Mouse (Mus musculus) midbrain, embryonic 16.5 days (tissue): ENCODE measurements at regions not wholly inside any gene's neighbourhood (a gene's known extent, or its start where the extent isn't known, plus 50 kb on each side); places are given as distances from the start of the nearest gene placed in this dataset.

ENCODE experiments used
- ATAC-seq: fragments of 200-750 bp; cut with Nextera tagmentation; 2 replicates; pipeline ENCODE4 v1.8.0; 2017; ENCODE audit warnings: moderate TSS enrichment
- H3K27ac ChIP-seq: fragments of 300-500 bp; sonication (generic); 2 replicates; pipeline ENCODE4 v1.5.1; 2014; ENCODE audit warnings: mild to moderate bottlenecking, low read length, mixed read lengths
- H3K27me3 ChIP-seq: fragments of 300-500 bp; sonication (generic); 2 replicates; pipeline ENCODE4 v1.6.1; 2014; ENCODE audit warnings: low read depth, low read length, mixed read lengths; ENCODE audit not compliant: control insufficient read depth, insufficient read depth
- H3K36me3 ChIP-seq: fragments of 300-500 bp; sonication (generic); 2 replicates; pipeline ENCODE4 v1.6.1; 2014; ENCODE audit warnings: mild to moderate bottlenecking, low read length, moderate library complexity, mixed read lengths; ENCODE audit not compliant: control insufficient read depth, insufficient read depth
- H3K4me1 ChIP-seq: fragments of 300-500 bp; sonication (generic); 2 replicates; pipeline ENCODE4 v1.6.1; 2014; ENCODE audit warnings: mild to moderate bottlenecking, low read length, mixed read lengths; ENCODE audit not compliant: control insufficient read depth, insufficient read depth
- H3K4me2 ChIP-seq: fragments of 300-500 bp; sonication (generic); 2 replicates; pipeline ENCODE4 v1.6.1; 2014; ENCODE audit warnings: mild to moderate bottlenecking, low read length, mixed read lengths
- H3K4me3 ChIP-seq: fragments of 300-500 bp; sonication (generic); 2 replicates; pipeline ENCODE4 v1.5.1; 2014; ENCODE audit warnings: low read depth, mild to moderate bottlenecking, low read length, moderate library complexity, mixed read lengths
- H3K9ac ChIP-seq: fragments of 300-500 bp; sonication (generic); 2 replicates; pipeline ENCODE4 v1.6.1; 2014; ENCODE audit warnings: low read depth, low read length, mixed read lengths
- H3K9me3 ChIP-seq: fragments of 300-500 bp; sonication (generic); replicated peaks from 2 replicates; pipeline ENCODE4 v1.6.1; 2014; ENCODE audit warnings: mild to moderate bottlenecking, low read length, mixed read lengths; ENCODE audit not compliant: control insufficient read depth, poor library complexity, severe bottlenecking
- WGBS: fragments of 180-500 bp; shearing (Covaris S2); extraction: QIAGEN DNeasy Blood & Tissue Kit; methylation state at CpG from one replicate; pipeline ENCODE4 v1.1.7; 2014; 5-methylcytosine and 5-hydroxymethylcytosine counted together

DNA sequence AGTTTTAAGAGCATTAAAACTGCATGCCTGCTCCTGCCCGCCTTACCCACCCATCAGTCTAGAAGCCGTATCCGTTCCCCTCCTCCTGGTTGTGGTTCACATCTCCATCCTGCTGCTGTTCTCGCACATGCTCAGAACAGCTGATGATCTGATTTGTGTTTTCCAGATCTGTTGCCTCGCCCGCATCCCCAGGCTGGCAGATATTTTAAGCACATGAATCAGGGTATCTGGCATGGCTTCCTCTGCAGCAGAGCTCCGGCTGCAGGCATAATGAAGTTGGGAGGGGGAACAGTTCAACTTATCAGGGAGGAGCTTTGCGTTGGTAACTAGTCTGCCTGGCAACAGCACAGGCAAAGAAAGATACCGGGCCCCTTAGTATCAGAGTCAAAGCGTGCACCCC is 64.9 kb upstream of the Sipa1l1 start:
- Histone ChIP-seq H3K4me3 (no peak overlapping the region), H3K36me3 (no peaks in the 10 kb centered on the region), H3K9me3 (no peaks in the 10 kb centered on the region), H3K4me2 (no peak overlapping the region), H3K27ac (no peak overlapping the region), H3K27me3 (no peaks in the 10 kb centered on the region), H3K4me1 (no peaks in the 10 kb centered on the region; the same call in 1 of the 2 replicates), H3K9ac (no peak overlapping the region)
- ATAC-seq = peak; percentile 39; the same call in 1 of the 2 replicates
- WGBS = 74% methylated on average over 10 of the region's 10 CpGs

- Histone ChIP-seq H3K4me2 (no peak overlapping the region), H3K4me3 (no peak overlapping the region), H3K4me1 (no peaks in the 10 kb centered on the region; the same call in 1 of the 2 replicates), H3K9ac (no peak overlapping the region), H3K27ac (no peak overlapping the region), H3K9me3 (no peaks in the 10 kb centered on the region), H3K36me3 (no peaks in the 10 kb centered on the region), H3K27me3 (no peaks in the 10 kb centered on the region)
- no peak for ATAC-seq
- 75% methylated on average over 17 of the region's 17 CpGs for WGBS
Observed at GRCm38 (mm10) chr12:82105184-82106031, 63.7 kb upstream of the Sipa1l1 start.

DNA sequence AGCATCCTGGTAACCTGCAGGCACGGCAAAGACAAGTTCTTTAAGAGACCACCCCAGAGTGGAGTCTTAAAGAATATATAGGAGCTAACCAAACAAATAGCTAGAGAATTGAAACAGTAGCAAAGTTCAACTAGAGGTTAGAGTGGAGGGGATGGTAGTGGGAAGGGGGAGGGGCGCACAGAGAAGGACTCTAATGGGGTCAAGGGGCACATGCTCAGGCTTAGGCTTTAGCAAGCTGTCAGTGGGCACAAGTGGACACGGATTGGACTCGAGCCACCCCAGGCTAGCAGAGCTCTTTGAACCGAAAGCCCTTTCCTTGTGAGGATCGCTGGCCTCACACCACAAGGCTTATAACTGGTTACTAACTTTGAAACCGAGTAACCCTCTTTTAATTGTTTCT is 53.4 kb upstream of the Sipa1l1 start:
- no peak for ATAC-seq
- Histone ChIP-seq H3K4me3 (no peak overlapping the region), H3K27me3 (no peaks in the 10 kb centered on the region), H3K4me2 (no peak overlapping the region), H3K9me3 (no peaks in the 10 kb centered on the region), H3K36me3 (no peaks in the 10 kb centered on the region), H3K4me1 (no peaks in the 10 kb centered on the region), H3K9ac (no peak overlapping the region), H3K27ac (no peak overlapping the region)
- 72% methylated on average over 7 of the region's 7 CpGs for WGBS
